Mouse (Mus musculus) E14TG2a.4 (cell line): ENCODE measurements at regions not wholly inside any gene's neighbourhood (a gene's known extent, or its start where the extent isn't known, plus 50 kb on each side); places are given as distances from the start of the nearest gene placed in this dataset.

Source experiments
- H3K27me3 ChIP-seq: 2 replicates; pipeline ENCODE4 v1.6.1; 2014; ENCODE audit warnings: low read length, control low read depth; ENCODE audit not compliant: insufficient read depth
- H3K36me3 ChIP-seq: 2 replicates; pipeline ENCODE4 v1.6.1; 2014; ENCODE audit warnings: low read length, control low read depth; ENCODE audit not compliant: insufficient read depth
- H3K4me1 ChIP-seq: replicated peaks from 2 replicates; pipeline ENCODE4 v1.6.1; 2014; ENCODE audit warnings: low read depth, low read length, control low read depth
- H3K4me3 ChIP-seq: replicated peaks from 2 replicates; pipeline ENCODE4 v1.5.1; 2014; ENCODE audit warnings: mild to moderate bottlenecking, low read length
- H3K9me3 ChIP-seq: 2 replicates; pipeline ENCODE4 v1.6.1; 2014; ENCODE audit warnings: low read length, control low read depth
- CTCF ChIP-seq: conservative IDR thresholded peaks from 2 replicates; pipeline ENCODE4 v1.5.1; 2014; ENCODE audit warnings: low read length
- NANOG ChIP-seq: IDR thresholded peaks from 2 replicates; pipeline ENCODE4 v1.6.1; 2014; ENCODE audit warnings: borderline replicate concordance, low read length, mixed read lengths
- POU5F1 ChIP-seq: IDR thresholded peaks from 2 replicates; pipeline ENCODE4 v1.6.1; 2014; ENCODE audit warnings: low read length, borderline replicate concordance

GRCm38 (mm10) chr1:137839263-137839662 is 336.2 kb downstream of the Ptprc start:
- no peak overlapping the region for H3K4me3 ChIP-seq

GRCm38 (mm10) chr1:137838357-137838756 is 337.2 kb downstream of the Ptprc start:
- Histone ChIP-seq H3K4me1 (no peaks in the 10 kb centered on the region), H3K4me3 (no peak overlapping the region), H3K9me3 (no peaks in the 10 kb centered on the region), H3K27me3 (no peaks in the 10 kb centered on the region), H3K36me3 (no peaks in the 10 kb centered on the region)
- TF ChIP-seq POU5F1 (no peak), NANOG (no peak), CTCF (no peak)

More at GRCm38 (mm10) chr1:137839263-137839662, 336.2 kb downstream of the Ptprc start:
- no peaks in the 10 kb centered on the region for H3K9me3 ChIP-seq
- no peaks in the 10 kb centered on the region for H3K4me1 ChIP-seq
- H3K36me3 ChIP-seq: no peaks in the 10 kb centered on the region
- H3K27me3 ChIP-seq: no peaks in the 10 kb centered on the region
- TF ChIP-seq POU5F1 (no peak), NANOG (no peak), CTCF (no peak)

- Histone ChIP-seq H3K4me3 (no peak overlapping the region), H3K9me3 (no peaks in the 10 kb centered on the region), H3K4me1 (no peaks in the 10 kb centered on the region), H3K36me3 (no peaks in the 10 kb centered on the region), H3K27me3 (no peaks in the 10 kb centered on the region)
- TF ChIP-seq POU5F1 (no peak), CTCF (no peak), NANOG (no peak)
Measured at GRCm38 (mm10) chr1:137833535-137833934, 342.0 kb downstream of the Ptprc start.

GRCm38 (mm10) chr1:137831284-137831683 is 344.2 kb downstream of the Ptprc start:
- TF ChIP-seq POU5F1 (no peak), CTCF (no peak), NANOG (no peak)
- no peaks in the 10 kb centered on the region for H3K36me3 ChIP-seq
- H3K27me3 ChIP-seq: no peaks in the 10 kb centered on the region
- no peaks in the 10 kb centered on the region for H3K9me3 ChIP-seq
- H3K4me3 ChIP-seq: no peak overlapping the region
- H3K4me1 ChIP-seq: no peaks in the 10 kb centered on the region

- TF ChIP-seq NANOG (no peak), POU5F1 (no peak), CTCF (no peak)
Measured at GRCm38 (mm10) chr1:137827379-137827778, 348.1 kb downstream of the Ptprc start.

GRCm38 (mm10) chr1:137815401-137815888 is 360.1 kb downstream of the Ptprc start:
- Histone ChIP-seq H3K4me1 (no peaks in the 10 kb centered on the region), H3K36me3 (no peaks in the 10 kb centered on the region)
- no peak for TF ChIP-seq POU5F1
- TF ChIP-seq NANOG: no peak
- no peak for TF ChIP-seq CTCF

More at GRCm38 (mm10) chr1:137827379-137827778, 348.1 kb downstream of the Ptprc start:
- no peaks in the 10 kb centered on the region for H3K9me3 ChIP-seq
- H3K4me3 ChIP-seq: no peak overlapping the region
- H3K4me1 ChIP-seq: no peaks in the 10 kb centered on the region
- no peaks in the 10 kb centered on the region for H3K36me3 ChIP-seq
- no peaks in the 10 kb centered on the region for H3K27me3 ChIP-seq

GRCm38 (mm10) chr1:137814556-137814955 is 361.0 kb downstream of the Ptprc start:
- no peaks in the 10 kb centered on the region for H3K36me3 ChIP-seq
- H3K4me1 ChIP-seq: no peaks in the 10 kb centered on the region
- H3K9me3 ChIP-seq: no peaks in the 10 kb centered on the region
- TF ChIP-seq NANOG (no peak), CTCF (no peak), POU5F1 (no peak)
- H3K27me3 ChIP-seq: no peaks in the 10 kb centered on the region
- H3K4me3 ChIP-seq: no peak overlapping the region

More at GRCm38 (mm10) chr1:137815401-137815888, 360.1 kb downstream of the Ptprc start:
- Histone ChIP-seq H3K9me3 (no peaks in the 10 kb centered on the region), H3K27me3 (no peaks in the 10 kb centered on the region), H3K4me3 (no peak overlapping the region)

- no peaks in the 10 kb centered on the region for H3K9me3 ChIP-seq
- no peaks in the 10 kb centered on the region for H3K27me3 ChIP-seq
- no peak overlapping the region for H3K4me3 ChIP-seq
- TF ChIP-seq POU5F1 (no peak), NANOG (no peak), CTCF (no peak)
- no peaks in the 10 kb centered on the region for H3K4me1 ChIP-seq
- no peaks in the 10 kb centered on the region for H3K36me3 ChIP-seq
Measured at GRCm38 (mm10) chr1:137813716-137814115, 361.8 kb downstream of the Ptprc start.

GRCm38 (mm10) chr1:137811981-137812380 is 363.5 kb downstream of the Ptprc start:
- TF ChIP-seq NANOG (no peak), POU5F1 (no peak)
- H3K27me3 ChIP-seq: no peaks in the 10 kb centered on the region
- no peaks in the 10 kb centered on the region for H3K9me3 ChIP-seq

More at GRCm38 (mm10) chr1:137811981-137812380, 363.5 kb downstream of the Ptprc start:
- no peaks in the 10 kb centered on the region for H3K36me3 ChIP-seq
- H3K4me1 ChIP-seq: no peaks in the 10 kb centered on the region
- H3K4me3 ChIP-seq: no peak overlapping the region
